Mouse (Mus musculus): Measurements from ENCODE around the gene Gm20388.

DNA sequence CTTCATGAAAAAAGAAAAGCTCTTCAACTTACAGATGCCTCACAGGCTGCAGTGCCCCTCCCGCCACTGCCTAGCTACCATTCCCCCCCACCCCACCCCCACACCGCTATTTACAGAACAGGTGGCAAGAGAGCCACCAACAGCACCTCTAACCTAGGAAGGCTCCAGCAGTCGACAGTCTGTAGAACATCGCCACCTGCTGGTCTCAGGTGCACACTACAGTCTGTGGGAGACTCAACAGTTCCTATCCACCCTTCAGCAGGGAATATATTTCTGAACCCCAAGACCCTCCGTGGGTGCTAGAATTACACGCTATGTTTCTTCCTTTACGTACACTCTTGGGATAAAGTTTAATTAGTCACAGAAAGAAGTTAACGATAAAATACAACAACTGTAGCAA, 4457.6 kb downstream of the Gm20388 start:
- TF ChIP-seq GATA1 (IDR thresholded peaks at IDR 0.05; ENCODE audit: low read length) (no peak), TAL1 (IDR thresholded peaks at IDR 0.05; ENCODE audit: low read length) (no peak)

All from erythroblast, embryonic 14.5 days (primary cell).